Mouse (Mus musculus) embryonic facial prominence, embryonic 10.5 days (tissue): Measurements from ENCODE around the gene Sorbs2. TPM values are rescaled to one million over a fixed set of nuclear protein-coding genes. Genes with fewer than 3 reads are reported as not detected.

Experiments
- DNase-seq: peaks from one replicate; pipeline ENCODE4 v3.0.0-alpha.2; 2017; ENCODE audit warnings: low spot score
- H3K27ac ChIP-seq: fragments of 300-500 bp; sonication (generic); replicated peaks from 2 replicates; pipeline ENCODE4 v1.5.1; 2016; ENCODE audit warnings: mild to moderate bottlenecking
- H3K27me3 ChIP-seq: fragments of 300-500 bp; sonication (generic); replicated peaks from 2 replicates; pipeline ENCODE4 v1.6.1; 2016; ENCODE audit warnings: low read depth, mild to moderate bottlenecking; ENCODE audit not compliant: poor library complexity, severe bottlenecking
- H3K36me3 ChIP-seq: fragments of 300-500 bp; sonication (generic); replicated peaks from 2 replicates; pipeline ENCODE4 v1.6.1; 2016; ENCODE audit warnings: mild to moderate bottlenecking, moderate library complexity
- H3K4me1 ChIP-seq: fragments of 300-500 bp; sonication (generic); 2 replicates; pipeline ENCODE4 v1.6.1; 2016
- H3K4me3 ChIP-seq: fragments of 300-500 bp; sonication (generic); 2 replicates; pipeline ENCODE4 v1.5.1; 2016; ENCODE audit warnings: mild to moderate bottlenecking, moderate library complexity
- H3K9me3 ChIP-seq: fragments of 300-500 bp; sonication (generic); 2 replicates; pipeline ENCODE4 v1.6.1; 2016; ENCODE audit warnings: mild to moderate bottlenecking
- WGBS: fragments of 180-500 bp; shearing (Covaris S2); methylation state at CpG from one replicate; pipeline ENCODE4 v1.1.7; 2016; 5-methylcytosine and 5-hydroxymethylcytosine counted together
- polyA plus RNA-seq: library from polyadenylated mRNA; unstranded; fragments of >200 nt; fragmentation: Nextera tagmentation; extraction: Ambion mirVana; gene quantifications from 2 replicates; pipeline ENCODE4 v1.2.1, GENCODE M21; 2016

The Sorbs2 gene
- polyA plus RNA-seq, 1 experiment from 2014 or later: 25.2 TPM

GRCm38 (mm10) chr8:45584390-45585052, 76.9 kb downstream of the Sorbs2 start:
- no peak for DNase-seq
- Histone ChIP-seq H3K36me3 (no peaks in the 10 kb centered on the region), H3K27ac (no peak overlapping the region), H3K4me1 (no peaks in the 10 kb centered on the region), H3K27me3 (no peaks in the 10 kb centered on the region), H3K4me3 (no peak overlapping the region), H3K9me3 (no peaks in the 10 kb centered on the region)
- WGBS: 92% methylated on average over 9 of the region's 9 CpGs

GRCm38 (mm10) chr8:45585158-45585557, 77.6 kb downstream of the Sorbs2 start:
- no peak for DNase-seq
- no peak overlapping the region for H3K4me3 ChIP-seq
- H3K36me3 ChIP-seq: no peaks in the 10 kb centered on the region
- WGBS: 58% methylated on average over 4 of the region's 4 CpGs
- no peaks in the 10 kb centered on the region for H3K9me3 ChIP-seq
- no peak overlapping the region for H3K27ac ChIP-seq
- H3K27me3 ChIP-seq: no peaks in the 10 kb centered on the region
- no peaks in the 10 kb centered on the region for H3K4me1 ChIP-seq

- Histone ChIP-seq H3K27me3 (no peaks in the 10 kb centered on the region), H3K4me3 (no peak overlapping the region), H3K4me1 (no peaks in the 10 kb centered on the region), H3K27ac (no peak overlapping the region), H3K36me3 (no peaks in the 10 kb centered on the region), H3K9me3 (no peaks in the 10 kb centered on the region)
- DNase-seq: no peak
- WGBS: 94% methylated on average over 9 of the region's 9 CpGs
Observed at GRCm38 (mm10) chr8:45587011-45587410, 79.4 kb downstream of the Sorbs2 start.

- Histone ChIP-seq H3K9me3 (no peaks in the 10 kb centered on the region), H3K27me3 (no peaks in the 10 kb centered on the region), H3K27ac (no peak overlapping the region), H3K4me1 (no peaks in the 10 kb centered on the region), H3K36me3 (no peaks in the 10 kb centered on the region), H3K4me3 (no peak overlapping the region)
- 80% methylated on average over 4 of the region's 4 CpGs for WGBS
- no peak for DNase-seq
Observed at GRCm38 (mm10) chr8:45591888-45592287, 84.3 kb downstream of the Sorbs2 start.

- no peak overlapping the region for H3K27ac ChIP-seq
- no peaks in the 10 kb centered on the region for H3K36me3 ChIP-seq
- WGBS: 90% methylated on average over 5 of the region's 5 CpGs
- H3K9me3 ChIP-seq: no peaks in the 10 kb centered on the region
- no peak for DNase-seq
- H3K27me3 ChIP-seq: no peaks in the 10 kb centered on the region
- no peaks in the 10 kb centered on the region for H3K4me1 ChIP-seq
- no peak overlapping the region for H3K4me3 ChIP-seq
Observed at GRCm38 (mm10) chr8:45593711-45594110, 86.1 kb downstream of the Sorbs2 start.

GRCm38 (mm10) chr8:45595983-45596382, 88.4 kb downstream of the Sorbs2 start:
- WGBS: 88% methylated on average over 1 of the region's 1 CpGs

GRCm38 (mm10) chr8:45596591-45596990, 89.0 kb downstream of the Sorbs2 start:
- no peak overlapping the region for H3K4me3 ChIP-seq
- WGBS: 88% methylated on average over 2 of the region's 2 CpGs

More at GRCm38 (mm10) chr8:45595983-45596382, 88.4 kb downstream of the Sorbs2 start:
- Histone ChIP-seq H3K27me3 (no peaks in the 10 kb centered on the region), H3K36me3 (no peaks in the 10 kb centered on the region), H3K9me3 (no peaks in the 10 kb centered on the region), H3K4me3 (no peak overlapping the region), H3K4me1 (no peaks in the 10 kb centered on the region), H3K27ac (no peak overlapping the region)
- DNase-seq: no peak

GRCm38 (mm10) chr8:45597631-45598420, 90.2 kb downstream of the Sorbs2 start:
- DNase-seq: no peak
- Histone ChIP-seq H3K4me1 (no peaks in the 10 kb centered on the region), H3K9me3 (no peaks in the 10 kb centered on the region), H3K27me3 (no peaks in the 10 kb centered on the region), H3K36me3 (no peaks in the 10 kb centered on the region), H3K4me3 (no peak overlapping the region), H3K27ac (no peak overlapping the region)
- WGBS: 85% methylated on average over 7 of the region's 7 CpGs

More at GRCm38 (mm10) chr8:45596591-45596990, 89.0 kb downstream of the Sorbs2 start:
- Histone ChIP-seq H3K36me3 (no peaks in the 10 kb centered on the region), H3K9me3 (no peaks in the 10 kb centered on the region), H3K27ac (no peak overlapping the region), H3K4me1 (no peaks in the 10 kb centered on the region), H3K27me3 (no peaks in the 10 kb centered on the region)
- DNase-seq: no peak

GRCm38 (mm10) chr8:45598883-45599282, 91.3 kb downstream of the Sorbs2 start:
- Histone ChIP-seq H3K27ac (no peak overlapping the region), H3K9me3 (no peaks in the 10 kb centered on the region), H3K27me3 (no peaks in the 10 kb centered on the region), H3K4me3 (no peak overlapping the region), H3K36me3 (no peaks in the 10 kb centered on the region), H3K4me1 (no peaks in the 10 kb centered on the region)
- 61% methylated on average over 2 of the region's 2 CpGs for WGBS
- DNase-seq: no peak

GRCm38 (mm10) chr8:45602019-45602418, 94.4 kb downstream of the Sorbs2 start:
- 83% methylated on average over 4 of the region's 4 CpGs for WGBS
- no peak overlapping the region for H3K27ac ChIP-seq
- no peak for DNase-seq

GRCm38 (mm10) chr8:45605419-45605818, 97.8 kb downstream of the Sorbs2 start:
- WGBS: 90% methylated on average over 1 of the region's 1 CpGs
- H3K4me3 ChIP-seq: no peak overlapping the region
- no peak for DNase-seq
- no peak overlapping the region for H3K27ac ChIP-seq
- H3K4me1 ChIP-seq: peaks cover 5% of the 10 kb centered on the region
- H3K27me3 ChIP-seq: no peaks in the 10 kb centered on the region
- no peaks in the 10 kb centered on the region for H3K9me3 ChIP-seq
- no peaks in the 10 kb centered on the region for H3K36me3 ChIP-seq

More at GRCm38 (mm10) chr8:45602019-45602418, 94.4 kb downstream of the Sorbs2 start:
- no peaks in the 10 kb centered on the region for H3K27me3 ChIP-seq
- H3K4me3 ChIP-seq: no peak overlapping the region
- no peaks in the 10 kb centered on the region for H3K36me3 ChIP-seq
- H3K9me3 ChIP-seq: no peaks in the 10 kb centered on the region
- H3K4me1 ChIP-seq: no peaks in the 10 kb centered on the region

GRCm38 (mm10) chr8:45607012-45607411, 99.4 kb downstream of the Sorbs2 start:
- no peaks in the 10 kb centered on the region for H3K27me3 ChIP-seq
- no peak overlapping the region for H3K4me3 ChIP-seq
- H3K9me3 ChIP-seq: no peaks in the 10 kb centered on the region
- H3K4me1 ChIP-seq: peaks cover 14% of the 10 kb centered on the region
- no peak for DNase-seq
- H3K36me3 ChIP-seq: no peaks in the 10 kb centered on the region
- H3K27ac ChIP-seq: no peak overlapping the region
- WGBS: 92% methylated on average over 6 of the region's 6 CpGs

GRCm38 (mm10) chr8:45608413-45608812, 100.8 kb downstream of the Sorbs2 start:
- H3K27ac ChIP-seq: no peak overlapping the region
- H3K27me3 ChIP-seq: no peaks in the 10 kb centered on the region
- WGBS: 90% methylated on average over 6 of the region's 6 CpGs
- no peak overlapping the region for H3K4me3 ChIP-seq
- H3K4me1 ChIP-seq: peaks cover 14% of the 10 kb centered on the region
- H3K9me3 ChIP-seq: no peaks in the 10 kb centered on the region
- no peaks in the 10 kb centered on the region for H3K36me3 ChIP-seq
- no peak for DNase-seq
